Mouse (Mus musculus): Measurements from ENCODE around the gene Cib3. TPM values are rescaled to one million over a fixed set of nuclear protein-coding genes. Genes with fewer than 3 reads are reported as not detected.

Cib3 gene
- total and polyA plus RNA-seq, 3 experiments = not detected

DNA sequence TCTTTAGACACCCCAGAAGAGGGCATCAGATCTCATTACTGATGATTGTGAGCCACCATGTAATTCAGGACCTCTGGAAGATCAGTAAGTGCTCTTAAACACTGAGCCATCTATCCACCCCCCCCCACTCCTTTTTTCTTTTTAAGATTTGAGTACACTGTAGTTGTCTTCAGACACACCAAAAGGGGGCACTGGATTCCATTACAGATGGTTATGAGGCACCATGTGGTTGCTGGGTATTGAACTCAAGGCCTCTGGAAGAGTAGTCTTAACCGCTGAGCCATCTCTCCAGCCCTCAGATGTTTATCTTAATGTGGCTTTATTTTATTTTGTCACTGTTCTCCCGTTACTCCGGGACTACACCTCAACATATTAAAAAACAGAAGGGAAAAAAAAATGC lies 52.6 kb downstream of the Cib3 start:
- Histone ChIP-seq H3K4me2 (ENCODE audit: insufficient read depth, low read depth, poor library complexity, severe bottlenecking) (peak overlapping the region; percentile 67), H3K9ac (ENCODE audit: insufficient read depth, low read depth) (peak overlapping the region; percentile 60), H3K4me1 (ENCODE audit: control insufficient read depth in 1 of 2, insufficient read depth in 2 of 2) (peaks cover 14 to 44% of the 10 kb centered on the region in 2 experiments), H3K9me3 (replicated peaks; ENCODE audit: low read length) (no peaks in the 10 kb centered on the region), H3K79me2 (replicated peaks; ENCODE audit: control insufficient read depth, extremely low read depth, insufficient read depth, poor library complexity, severe bottlenecking) (peaks cover 69% of the 10 kb centered on the region), H3K36me3 (replicated peaks in 1 of 2; ENCODE audit: control insufficient read depth in 1 of 2, insufficient read depth in 1 of 2, low read length in 1 of 2) (peaks cover 12 to 48% of the 10 kb centered on the region in 2 experiments), H3K27me3 (replicated peaks) (no peaks in the 10 kb centered on the region), H3K4me3 (replicated peaks in 1 of 3; ENCODE audit: low read depth in 2 of 3, low read length in 2 of 3, poor library complexity in 1 of 3) (peak overlapping the region; percentile 50 to 59 (median 53)), H3K27ac (ENCODE audit: insufficient read depth, low read depth) (no peak overlapping the region)
- TF ChIP-seq MAX (IDR thresholded peaks at IDR 0.05; ENCODE audit: low read length) (peak; percentile 59; the same call in 1 of the 2 replicates), NRF1 (IDR thresholded peaks at IDR 0.05; ENCODE audit: low read depth, low read length) (peak; percentile 18; the same call in 1 of the 2 replicates), CTCF (conservative IDR thresholded peaks at IDR 0.05 in 1 of 2, IDR thresholded peaks at IDR 0.05 in 1 of 2; ENCODE audit: low read depth in 2 of 2, low read length in 2 of 2) (peak in 1 of 2 experiments; percentile 55; a peak in 2 of 4 replicates), E2F4 (IDR thresholded peaks at IDR 0.05; ENCODE audit: insufficient replicate concordance, low read depth, low read length) (0 out of 2 replicates have a peak, but pooled peaks have one; percentile 8), MAFK (IDR thresholded peaks at IDR 0.05; ENCODE audit: insufficient replicate concordance, low read length) (no peak), UBTF (IDR thresholded peaks at IDR 0.05; ENCODE audit: low read depth, low read length) (no peak), PAX5 (IDR thresholded peaks at IDR 0.05; ENCODE audit: low read length) (no peak), MYC (IDR thresholded peaks at IDR 0.05; ENCODE audit: low read depth, low read length) (peak; percentile 81), RAD21 (IDR thresholded peaks at IDR 0.05; ENCODE audit: low read depth, low read length) (peak; percentile 7), TBP (conservative IDR thresholded peaks at IDR 0.05; ENCODE audit: low read depth, low read length) (0 out of 2 replicates have a peak, but pooled peaks have one; percentile 6)
- peak; percentile 52 for DNase-seq (ENCODE audit: extremely low read depth)
- dilution Hi-C loops (cut with MboI; ENCODE audit: extremely low pct_ligation_motif_present, extremely low pct_unique_long_range_greater_than_20kb, low sequenced_read_pairs) (no loop called here), in situ Hi-C loops (cut with MboI; ENCODE audit: low pct_ligation_motif_present, low pct_unique_long_range_greater_than_20kb, low sequenced_read_pairs) (no loop called here)

DNA sequence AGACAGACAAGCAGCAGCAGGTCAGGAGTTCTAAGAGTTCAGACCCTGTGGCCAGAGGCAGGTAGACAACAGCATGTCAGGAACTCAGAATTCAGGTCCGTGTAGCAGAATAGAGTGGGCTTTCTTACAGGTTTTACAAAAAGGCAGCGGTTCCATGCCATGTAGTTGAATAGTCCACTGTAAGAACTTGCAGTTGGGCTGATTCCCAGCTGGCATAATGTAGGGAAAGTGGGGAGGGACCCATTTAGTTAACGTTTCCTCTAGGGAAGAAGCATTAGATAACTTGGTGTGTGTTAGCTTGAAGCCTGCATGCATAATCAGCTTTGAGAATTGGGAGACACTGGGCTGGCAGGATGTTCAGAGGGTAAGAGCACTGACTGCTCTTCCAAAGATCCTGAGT lies 53.9 kb downstream of the Cib3 start:
- Histone ChIP-seq H3K4me3 (replicated peaks in 1 of 3; ENCODE audit: low read depth in 2 of 3, low read length in 2 of 3, poor library complexity in 1 of 3) (no peak overlapping the region), H3K36me3 (replicated peaks in 1 of 2; ENCODE audit: control insufficient read depth in 1 of 2, insufficient read depth in 1 of 2, low read length in 1 of 2) (peaks cover 4 to 48% of the 10 kb centered on the region in 2 experiments)
- dilution Hi-C loops (cut with MboI; ENCODE audit: extremely low pct_ligation_motif_present, extremely low pct_unique_long_range_greater_than_20kb, low sequenced_read_pairs) = no loop called here

More for the DNA sequence above, 53.9 kb downstream of the Cib3 start:
- no peaks in the 10 kb centered on the region for H3K9me3 ChIP-seq (replicated peaks; ENCODE audit: low read length)
- H3K27ac ChIP-seq (ENCODE audit: insufficient read depth, low read depth) = no peak overlapping the region
- H3K4me1 ChIP-seq (ENCODE audit: control insufficient read depth in 1 of 2, insufficient read depth in 2 of 2) = peaks cover 14 to 47% of the 10 kb centered on the region in 2 experiments
- DNase-seq (ENCODE audit: extremely low read depth) = no peak
- H3K27me3 ChIP-seq (replicated peaks) = no peaks in the 10 kb centered on the region
- in situ Hi-C loops (cut with MboI; ENCODE audit: low pct_ligation_motif_present, low pct_unique_long_range_greater_than_20kb, low sequenced_read_pairs) = no loop called here
- TF ChIP-seq ZC3H11A (IDR thresholded peaks at IDR 0.05; ENCODE audit: low read depth, low read length) (no peak), MXI1 (IDR thresholded peaks at IDR 0.05; ENCODE audit: low read depth, low read length) (no peak), JUND (conservative IDR thresholded peaks at IDR 0.05; ENCODE audit: low read depth, low read length) (no peak), BHLHE40 (IDR thresholded peaks at IDR 0.05; ENCODE audit: low read depth, low read length) (no peak), PAX5 (IDR thresholded peaks at IDR 0.05; ENCODE audit: low read length) (no peak), RCOR1 (conservative IDR thresholded peaks at IDR 0.05; ENCODE audit: low read depth, low read length) (no peak), HCFC1 (IDR thresholded peaks at IDR 0.05; ENCODE audit: low read depth, low read length) (no peak), CHD1 (IDR thresholded peaks at IDR 0.05; ENCODE audit: low read depth, low read length) (no peak), ZKSCAN1 (IDR thresholded peaks at IDR 0.05; ENCODE audit: borderline replicate concordance, low read depth, low read length) (no peak), MAZ (IDR thresholded peaks at IDR 0.05; ENCODE audit: low read depth, low read length) (no peak), UBTF (IDR thresholded peaks at IDR 0.05; ENCODE audit: low read depth, low read length) (no peak), MAFK (IDR thresholded peaks at IDR 0.05; ENCODE audit: insufficient replicate concordance, low read length) (no peak), MAX (IDR thresholded peaks at IDR 0.05; ENCODE audit: low read length) (no peak), POLR2AphosphoS2 (IDR thresholded peaks at IDR 0.05; ENCODE audit: low read depth, low read length) (no peak), MYC (IDR thresholded peaks at IDR 0.05; ENCODE audit: low read depth, low read length) (no peak), ZNF384 (IDR thresholded peaks at IDR 0.05; ENCODE audit: low read depth, low read length) (no peak), MEF2A (IDR thresholded peaks at IDR 0.05; ENCODE audit: borderline replicate concordance, low read depth, low read length) (no peak), ETS1 (conservative IDR thresholded peaks at IDR 0.05; ENCODE audit: low read depth, low read length) (no peak), E2F4 (IDR thresholded peaks at IDR 0.05; ENCODE audit: insufficient replicate concordance, low read depth, low read length) (no peak), USF2 (conservative IDR thresholded peaks at IDR 0.05; ENCODE audit: low read depth, low read length) (no peak)
- H3K79me2 ChIP-seq (replicated peaks; ENCODE audit: control insufficient read depth, extremely low read depth, insufficient read depth, poor library complexity, severe bottlenecking) = peaks cover 57% of the 10 kb centered on the region
- no peak overlapping the region; the same call in 1 of the 2 replicates for H3K4me2 ChIP-seq (ENCODE audit: insufficient read depth, low read depth, poor library complexity, severe bottlenecking)
- H3K9ac ChIP-seq (ENCODE audit: insufficient read depth, low read depth) = peak overlapping the region; percentile 18; the same call in 1 of the 2 replicates

All from CH12.LX (cell line).